Mouse (Mus musculus) heart, postnatal 10 days (tissue): ENCODE measurements around the gene Dlx4. TPM values are rescaled to one million over a fixed set of nuclear protein-coding genes. Genes with fewer than 3 reads are reported as not detected.

Source experiments
- DNase-seq, 2 experiments: peaks; one replicate each; pipeline ENCODE4 v3.0.0; 2021
- intact Hi-C: fragments of 180-260 bp; cut with DNase I; formaldehyde crosslinking; loops from one replicate; pipeline ENCODE4 v1.15.1; 2025
- total RNA-seq, 2 experiments: library from RNA; stranded (reverse); gene quantifications; 2 replicates each; pipeline ENCODE4 v1.2.3; 2021

The Dlx4 gene
- total RNA-seq, 2 experiments from 2014 or later, result 0.12 TPM; not detected in 1

- intact Hi-C loops, result loop anchor here (1.0 to 5.0 kb wide), 2 partner anchors 59 to 169 kb away; partner anchors contain the start of gene Col1a1
- DNase-seq, result peak; percentile 79 to 87
Observed at GRCm38 (mm10) chr11:95106440-95107236, 39.4 kb downstream of the Dlx4 start.

GRCm38 (mm10) chr11:95105274-95105874 is 40.7 kb downstream of the Dlx4 start:
- DNase-seq, result peak in 1 of 2 experiments; percentile 36
- intact Hi-C loops, result loop anchor here (1.0 to 5.0 kb wide), 2 partner anchors 29 to 168 kb away; partner anchors contain the start of genes Col1a1 and Itga3

DNA sequence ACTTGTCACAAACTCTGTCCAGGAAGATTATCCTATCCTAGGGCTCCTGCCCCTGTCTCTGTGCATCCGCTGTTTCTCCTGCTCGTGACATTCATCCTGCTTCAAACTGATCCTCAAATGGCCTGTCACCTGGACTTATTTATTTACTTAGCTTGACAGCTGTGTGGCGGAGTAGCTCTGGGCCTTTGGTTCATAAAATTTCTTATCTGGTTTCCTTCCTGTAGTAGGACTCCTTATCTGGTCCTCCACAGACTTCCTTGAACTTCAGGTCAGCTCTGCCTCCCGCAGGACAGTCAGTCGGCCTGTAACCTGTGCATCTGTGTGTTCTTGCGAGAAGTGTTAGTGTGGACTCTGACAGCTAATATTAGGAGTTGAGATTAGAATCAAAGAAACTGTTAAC is 41.8 kb downstream of the Dlx4 start:
- no peak for DNase-seq
- intact Hi-C loops, result no loop called here

- intact Hi-C loops, result no loop called here
- no peak for DNase-seq
Observed at GRCm38 (mm10) chr11:95102161-95102904, 43.7 kb downstream of the Dlx4 start.

DNA sequence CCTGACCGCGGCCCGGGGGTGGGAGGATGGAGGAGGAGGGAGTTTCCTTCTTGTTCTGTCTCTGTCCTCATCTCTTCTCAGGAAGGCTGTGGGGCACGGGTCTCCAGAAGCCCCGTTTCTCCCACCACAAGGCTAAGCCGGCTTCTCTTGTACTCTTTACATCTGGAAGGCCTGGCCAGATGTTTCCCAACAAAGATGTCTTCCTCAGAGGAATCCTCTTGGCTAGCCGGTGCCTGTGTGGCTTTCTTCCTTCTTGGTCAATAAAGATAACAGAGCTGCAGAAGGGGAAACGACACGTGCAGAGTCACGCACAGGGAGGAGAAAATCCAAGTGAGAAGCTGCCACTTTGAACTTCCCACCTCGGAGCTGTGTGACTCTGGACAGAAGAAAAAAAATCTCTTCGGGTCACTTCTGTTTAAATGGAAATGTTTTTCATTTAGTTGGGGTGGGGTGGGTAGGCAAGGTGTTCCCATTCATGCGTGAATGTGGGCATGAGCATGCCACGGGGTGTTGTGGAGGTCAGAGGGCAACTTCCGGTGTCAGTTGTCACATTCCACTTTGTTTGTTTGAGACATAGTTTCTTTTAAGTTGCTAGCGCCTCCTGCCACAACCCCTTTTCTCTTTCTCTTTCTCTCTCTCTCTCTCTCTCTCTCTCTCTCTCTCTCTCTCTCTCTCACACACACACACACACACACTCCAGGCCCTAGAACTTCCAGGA is 44.8 kb downstream of the Dlx4 start:
- no peak for DNase-seq
- intact Hi-C loops, result no loop called here

GRCm38 (mm10) chr11:95100393-95100792 is 45.7 kb downstream of the Dlx4 start:
- intact Hi-C loops, result no loop called here
- no peak for DNase-seq

DNA sequence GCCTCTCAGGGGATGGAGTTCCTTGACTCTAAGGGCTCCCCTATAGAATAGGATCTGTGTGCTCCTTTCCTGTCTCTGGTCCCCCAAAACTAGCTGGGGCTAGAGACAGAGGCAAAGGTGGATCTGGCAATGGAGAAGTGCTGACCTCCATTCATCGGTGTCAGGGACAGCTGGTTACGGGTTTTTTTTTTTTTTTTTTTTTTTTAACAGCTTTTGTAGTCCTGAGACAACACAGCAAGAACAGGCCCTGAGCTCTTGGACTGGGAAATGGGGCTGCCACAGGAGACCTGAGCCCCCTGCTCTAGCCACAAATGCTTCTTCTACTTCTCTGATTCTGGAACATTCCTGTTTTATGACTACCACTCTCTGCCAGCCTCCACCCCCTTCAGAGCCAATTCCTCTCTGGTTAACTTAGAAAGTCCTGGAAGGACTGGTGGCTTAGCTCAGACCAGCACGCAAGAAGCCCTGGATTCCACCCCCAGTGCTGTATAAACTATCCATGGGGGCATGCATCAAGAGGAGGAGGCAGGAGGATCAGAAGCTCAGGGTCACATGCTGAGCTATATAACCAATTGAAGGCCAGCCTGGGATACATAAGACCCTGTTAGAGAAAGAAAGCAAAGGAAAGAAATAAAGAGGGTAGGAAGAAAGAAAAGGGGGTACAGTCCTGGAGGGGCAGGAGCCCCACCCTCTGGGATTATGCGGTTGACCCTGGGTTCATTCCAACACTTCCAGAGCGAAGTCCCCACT is 47.5 kb downstream of the Dlx4 start:
- intact Hi-C loops, result no loop called here
- DNase-seq, result no peak

GRCm38 (mm10) chr11:95097889-95098288 is 48.2 kb downstream of the Dlx4 start:
- intact Hi-C loops, result no loop called here
- DNase-seq, result no peak

GRCm38 (mm10) chr11:95096608-95097373 is 49.3 kb downstream of the Dlx4 start:
- no peak for DNase-seq
- intact Hi-C loops, result no loop called here

GRCm38 (mm10) chr11:95095596-95095995 is 50.5 kb downstream of the Dlx4 start:
- intact Hi-C loops, result no loop called here
- DNase-seq, result no peak

- no peak for DNase-seq
- intact Hi-C loops, result no loop called here
Observed at GRCm38 (mm10) chr11:95093077-95093476, 53.0 kb downstream of the Dlx4 start.

Other genes starting within 250 kb of the Dlx4 start
- gene Col1a1, start 210.0 kb downstream of the Dlx4 start, total RNA-seq, result 100 to 1,000 TPM; 869 to 988 TPM
- not detected for gene Hils1, start 178.7 kb downstream of the Dlx4 start, total RNA-seq
- gene Sgca, start 169.9 kb downstream of the Dlx4 start, total RNA-seq, result 100 to 1,000 TPM; 123 to 128 TPM
- 10 to 100 TPM; 51.3 to 58.5 TPM for gene Ppp1r9b, start 155.2 kb downstream of the Dlx4 start, total RNA-seq
- 1 to 10 TPM; 4.1 to 5.9 TPM for gene Samd14, start 136.4 kb downstream of the Dlx4 start, total RNA-seq
- gene Pdk2, start 104.9 kb downstream of the Dlx4 start, total RNA-seq, result 100 to 1,000 TPM; 261 to 278 TPM
- 10 to 100 TPM; 14.3 to 14.6 TPM for gene Itga3, start 69.5 kb downstream of the Dlx4 start, total RNA-seq
- gene Dlx3, start 26.1 kb downstream of the Dlx4 start, total RNA-seq, result not detected
- gene Tac4, start 115.3 kb upstream of the Dlx4 start, total RNA-seq, result not detected
- gene Kat7, start 164.0 kb upstream of the Dlx4 start, total RNA-seq, result 10 to 100 TPM; 45.1 to 51.1 TPM
- gene Fam117a, start 190.8 kb upstream of the Dlx4 start, total RNA-seq, result 10 to 100 TPM in 1 of 2 experiments, 1 to 10 TPM in 1; 9.1 to 14.0 TPM
- 10 to 100 TPM; 51.0 to 52.8 TPM for gene Slc35b1, start 238.4 kb upstream of the Dlx4 start, total RNA-seq